Mouse (Mus musculus) heart, postnatal 14 days (tissue): ENCODE data around the gene Rnase9. TPM values are rescaled to one million over a fixed set of nuclear protein-coding genes. Genes with fewer than 3 reads are reported as not detected.
A peak's percentile ranks its signal among the peaks of the same experiment; 100 is the strongest.

Source experiments
- DNase-seq, 2 experiments: peaks; one replicate each; pipeline ENCODE4 v3.0.0; 2021 to 2022
- intact Hi-C: fragments of 180-260 bp; cut with DNase I; formaldehyde crosslinking; loops from one replicate; pipeline ENCODE4 v1.15.1; 2025
- long read RNA-seq, 2 experiments: library from polyadenylated mRNA; stranded (forward); transcript quantifications; one replicate each; pipeline ENCODE4 v2.0.0; 2021
- total RNA-seq, 2 experiments: library from RNA; stranded (reverse); gene quantifications; 2 replicates each; pipeline ENCODE4 v1.2.3; 2021

The Rnase9 gene
- not detected for total RNA-seq
- long read RNA-seq, experiment 1, result 0 reads
- long read RNA-seq, experiment 2, result 0 reads

GRCm38 (mm10) chr14:51041769-51042168, at the start of gene Rnase9:
TSS of gene Rnase9 (minus strand) at chr14:51041869.
- intact Hi-C loops, result no loop called here
- DNase-seq, result no peak

DNA sequence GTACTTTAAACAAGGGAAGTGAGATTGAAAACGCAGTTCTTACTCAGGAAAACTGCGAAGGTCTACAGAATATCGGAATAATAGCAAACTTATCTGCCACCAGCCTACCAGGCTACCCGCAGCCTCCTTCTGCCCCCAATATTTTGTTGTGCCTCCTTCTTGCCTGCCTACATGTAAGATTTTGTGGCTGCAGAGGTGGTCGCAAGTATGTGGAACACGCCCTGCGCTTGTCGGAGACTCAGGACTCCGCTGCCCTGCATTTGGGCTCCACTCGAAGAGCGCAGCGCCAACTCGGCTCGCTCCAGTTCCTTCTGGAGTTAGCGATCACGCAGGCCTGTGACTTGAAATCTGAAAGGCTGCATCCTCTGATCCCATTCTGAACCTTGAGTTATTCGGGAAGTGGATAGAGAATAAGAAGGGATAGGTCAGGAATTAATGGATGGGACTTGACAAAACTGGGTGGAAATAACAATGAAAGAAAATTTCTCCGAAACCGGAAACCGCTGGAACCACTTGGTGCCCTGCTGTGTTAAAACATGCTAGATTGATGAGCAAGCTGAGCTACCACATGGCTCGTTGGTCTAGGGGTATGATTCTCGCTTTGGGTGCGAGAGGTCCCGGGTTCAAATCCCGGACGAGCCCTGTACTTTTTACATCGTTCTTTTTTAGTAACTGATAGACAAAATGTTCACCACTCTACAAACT, 48.6 kb upstream of the Rnase9 start:
- intact Hi-C loops, result loop anchor here (2.0 kb wide), 1 partner anchor 283 kb away; the partner anchor contains the start of genes Ccnb1ip1 and Parp2
- peak; percentile 82 to 87 for DNase-seq

DNA sequence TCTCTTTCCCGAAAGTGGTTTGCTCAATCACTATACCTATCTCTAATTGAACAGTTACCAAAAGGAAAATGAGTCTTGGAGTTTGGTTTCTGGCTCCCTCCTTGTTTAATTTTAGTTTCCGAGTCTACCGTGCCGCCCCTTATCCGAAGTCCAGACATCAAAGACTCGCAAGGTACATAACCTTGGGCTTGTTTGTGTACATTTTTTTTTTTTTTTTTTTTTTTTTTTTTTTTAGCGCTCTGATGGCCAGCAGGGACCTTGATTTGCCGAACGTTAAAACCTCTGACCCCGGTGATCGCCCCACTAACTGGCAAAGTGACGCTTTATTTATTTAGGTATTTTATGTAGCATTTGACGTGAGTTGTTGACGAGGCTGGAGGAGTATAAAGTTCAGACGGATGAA, 48.0 kb upstream of the Rnase9 start:
- no peak for DNase-seq
- intact Hi-C loops, result loop anchor here (1.0 to 5.0 kb wide), 3 partner anchors 25 to 283 kb away; partner anchors contain the start of genes Ccnb1ip1, Parp2 and Tep1

GRCm38 (mm10) chr14:51088970-51089673, 47.5 kb upstream of the Rnase9 start:
- intact Hi-C loops, result loop anchor here (1.0 to 5.0 kb wide), 2 partner anchors 25 to 217 kb away; partner anchors contain the start of gene Tep1
- peak; percentile 95 to 97 for DNase-seq

DNA sequence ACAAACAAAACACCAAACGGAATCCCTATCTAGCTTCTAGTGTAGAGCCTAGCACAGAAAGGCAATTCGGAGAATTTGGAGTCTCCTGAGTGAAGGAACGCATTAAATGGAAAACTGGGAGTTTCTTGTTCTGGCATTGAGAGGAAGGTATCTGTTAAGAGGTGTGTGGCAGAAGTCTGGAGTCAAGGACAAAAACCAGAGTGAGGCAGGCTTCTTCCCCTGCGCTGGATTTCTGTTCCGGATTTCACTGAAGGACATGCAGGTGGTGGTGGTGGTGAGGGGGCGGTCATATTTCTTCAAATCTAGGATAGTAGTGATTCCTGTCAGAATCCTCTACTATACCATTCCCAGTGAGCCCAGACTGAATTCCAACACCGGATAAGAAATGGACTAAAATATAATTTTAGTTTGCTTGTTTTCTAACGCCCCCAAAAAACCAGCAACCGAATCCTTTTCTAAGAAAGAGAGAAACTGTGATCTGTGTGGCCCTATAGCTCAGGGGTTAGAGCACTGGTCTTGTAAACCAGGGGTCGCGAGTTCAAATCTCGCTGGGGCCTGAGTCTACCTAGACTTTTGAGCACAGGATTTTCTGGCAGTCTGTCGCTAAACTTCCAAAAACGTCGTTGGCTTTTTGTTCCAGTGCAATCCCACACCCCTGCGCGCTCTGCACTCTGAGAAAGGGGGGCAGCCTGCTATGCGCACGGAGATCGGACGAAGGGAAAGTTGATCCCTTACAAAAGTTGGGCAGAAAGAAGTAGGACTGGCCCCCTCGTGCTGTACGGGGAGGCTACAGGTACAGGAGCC, 46.7 kb upstream of the Rnase9 start:
- intact Hi-C loops, result loop anchor here (5.0 kb wide), 1 partner anchor 216 kb away; the partner anchor contains the start of gene Tep1
- peak; percentile 83 to 88 for DNase-seq

GRCm38 (mm10) chr14:51087762-51088161, 46.1 kb upstream of the Rnase9 start:
- DNase-seq, result no peak
- intact Hi-C loops, result loop anchor here (5.0 kb wide), 1 partner anchor 215 kb away; the partner anchor contains the start of gene Tep1

DNA sequence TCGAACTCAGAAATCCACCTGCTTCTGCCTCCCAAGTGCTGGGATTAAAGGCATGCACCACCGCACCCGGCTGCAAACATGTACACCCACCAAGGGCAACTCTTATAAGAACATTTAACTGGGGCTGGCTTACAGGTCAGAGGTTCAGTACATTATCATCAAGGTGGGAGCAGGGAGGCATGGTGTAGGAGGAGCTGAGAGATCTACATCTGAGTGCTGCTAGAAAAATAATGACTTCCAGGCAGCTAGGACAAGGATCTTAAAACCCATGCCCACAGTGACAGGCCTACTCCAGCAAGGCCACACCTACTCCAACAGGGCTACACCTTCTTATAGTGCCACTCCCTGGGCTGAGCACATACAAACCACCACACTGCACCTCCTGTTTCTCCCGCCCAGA, 44.2 kb upstream of the Rnase9 start:
- intact Hi-C loops, result loop anchor here (5.0 kb wide), 1 partner anchor 214 kb away; the partner anchor contains the start of gene Tep1
- DNase-seq, result no peak

GRCm38 (mm10) chr14:51085086-51085485, 43.4 kb upstream of the Rnase9 start:
- DNase-seq, result no peak
- intact Hi-C loops, result loop anchor here (5.0 kb wide), 1 partner anchor 213 kb away; the partner anchor contains the start of gene Tep1

DNA sequence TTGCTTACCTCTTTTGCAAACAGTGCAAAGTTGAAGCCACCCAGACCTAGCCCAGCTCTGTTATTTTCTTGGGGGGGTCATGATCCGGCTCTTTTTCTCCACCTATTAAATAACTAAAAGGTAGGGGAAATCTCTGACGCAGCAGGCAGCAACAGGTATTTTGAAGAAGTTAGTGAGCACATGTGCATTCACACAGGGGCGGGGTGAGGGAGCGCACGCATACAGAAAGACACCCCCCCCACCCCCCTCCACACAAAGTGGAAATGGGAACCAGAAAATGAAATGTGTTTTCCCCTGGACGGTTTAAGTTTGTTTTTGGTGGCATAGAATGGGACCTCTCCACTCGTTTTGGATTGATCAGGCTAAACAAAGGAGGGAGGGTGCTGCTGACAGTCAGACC, 42.1 kb upstream of the Rnase9 start:
- no peak for DNase-seq
- intact Hi-C loops, result no loop called here

GRCm38 (mm10) chr14:51082599-51083581, 41.2 kb upstream of the Rnase9 start:
- DNase-seq, result peak; percentile 61 to 66
- intact Hi-C loops, result no loop called here

GRCm38 (mm10) chr14:51081035-51081434, 39.4 kb upstream of the Rnase9 start:
- intact Hi-C loops, result no loop called here
- DNase-seq, result no peak

GRCm38 (mm10) chr14:51079180-51079579, 37.5 kb upstream of the Rnase9 start:
- intact Hi-C loops, result no loop called here
- no peak for DNase-seq

GRCm38 (mm10) chr14:51074335-51074734, 32.7 kb upstream of the Rnase9 start, which contains the start of gene Olfr750:
TSS of gene Olfr750 (minus strand) at chr14:51074435.
- intact Hi-C loops, result no loop called here

DNA sequence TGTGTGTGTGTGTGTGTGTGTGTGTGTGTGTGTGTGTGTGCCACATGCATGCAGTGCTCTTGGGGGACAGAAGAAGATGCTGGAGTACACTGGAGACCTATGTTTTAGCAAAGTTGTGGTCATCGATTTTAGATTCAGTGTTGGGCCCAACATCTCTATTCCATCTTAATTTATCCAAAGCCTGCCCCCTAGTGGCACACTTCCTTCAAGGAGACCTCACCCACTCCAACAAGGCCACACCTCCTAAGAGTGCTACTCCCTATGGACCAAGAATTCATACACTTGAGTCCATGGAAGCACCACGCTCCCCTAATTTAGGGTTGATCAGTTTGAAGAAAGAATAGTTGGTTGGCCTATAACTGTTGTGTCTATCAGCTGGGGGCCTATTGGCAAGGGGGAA, 27.9 kb upstream of the Rnase9 start:
- intact Hi-C loops, result no loop called here
- DNase-seq, result peak in 1 of 2 experiments; percentile 46

More at GRCm38 (mm10) chr14:51074335-51074734, 32.7 kb upstream of the Rnase9 start, which contains the start of gene Olfr750:
- DNase-seq, result no peak

DNA sequence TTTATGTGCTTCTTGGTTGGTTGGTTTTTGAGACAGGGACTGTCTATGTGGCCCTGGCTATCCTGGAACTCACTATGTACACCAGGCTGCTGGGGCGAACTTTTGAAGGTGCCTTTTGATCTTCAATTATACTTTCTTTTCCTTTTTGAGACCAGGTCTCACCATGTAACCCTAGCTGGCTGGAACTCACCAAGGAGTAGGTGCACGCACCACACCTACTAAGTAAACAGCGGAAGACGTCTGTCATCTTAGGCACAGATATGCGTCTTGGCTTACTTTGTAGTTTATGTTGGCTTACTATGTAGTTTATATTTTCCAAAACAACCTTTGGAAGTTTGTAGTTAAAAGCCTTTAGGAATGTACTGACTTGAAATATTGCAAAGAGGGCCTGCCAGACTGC, 27.3 kb upstream of the Rnase9 start:
- intact Hi-C loops, result no loop called here
- DNase-seq, result no peak

- intact Hi-C loops, result loop anchor here (5.0 kb wide), 2 partner anchors 138 to 193 kb away; partner anchors contain the start of genes Apex1 and Osgep
Observed at GRCm38 (mm10) chr14:51060761-51061160, 19.1 kb upstream of the Rnase9 start.

DNA sequence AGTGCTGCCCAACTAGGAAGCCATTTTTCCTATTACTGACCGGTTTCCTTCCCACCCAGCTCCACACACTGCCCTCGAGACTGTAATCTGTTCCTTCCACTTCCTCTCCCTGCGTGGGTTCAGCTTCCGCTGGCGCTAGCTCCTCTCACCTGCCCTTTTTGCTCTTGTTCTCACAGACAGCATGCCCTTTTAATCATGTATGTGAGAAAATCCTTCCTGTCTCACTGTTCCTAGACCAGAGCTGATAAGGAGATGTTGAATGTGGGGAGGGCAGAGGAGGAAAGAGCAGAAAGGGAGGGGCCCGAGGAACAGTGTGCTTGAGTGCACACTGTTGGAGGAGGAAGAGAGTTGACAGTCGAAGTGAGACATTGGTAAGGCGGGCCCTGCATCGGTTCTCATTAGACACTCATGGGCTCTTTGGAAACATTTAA, 15.7 kb upstream of the Rnase9 start, which contains the start of gene Rnase12:
Gene Rnase12, minus strand, starts transcription at position 261 of the 431 bp plus-strand sequence.
- intact Hi-C loops, result no loop called here
- no peak for DNase-seq

More at GRCm38 (mm10) chr14:51060761-51061160, 19.1 kb upstream of the Rnase9 start:
- DNase-seq, result no peak
